Mouse (Mus musculus): ENCODE measurements around the gene F2rl2. TPM values are rescaled to one million over a fixed set of nuclear protein-coding genes. Genes with fewer than 3 reads are reported as not detected.

The F2rl2 gene
- 0.34 and 0.43 TPM in 2 replicates for polyA plus RNA-seq (2014; fragmentation: Nextera tagmentation; extraction: Ambion mirVana)

- ATAC-seq (ENCODE audit: low read depth) (no peak), DNase-seq (ENCODE audit: low spot score) (no peak)
- Histone ChIP-seq H3K27me3 (replicated peaks; ENCODE audit: control insufficient read depth, insufficient read depth, low read length) (no peaks in the 10 kb centered on the region), H3K4me1 (ENCODE audit: control insufficient read depth, insufficient read depth, low read length) (no peaks in the 10 kb centered on the region), H3K4me3 (ENCODE audit: low read depth, low read length) (no peak within 1 kb of the TSS), H3K4me2 (ENCODE audit: low read depth, low read length) (no peak within 1 kb of the TSS), H3K27ac (replicated peaks; ENCODE audit: low read depth, low read length) (no peak within 1 kb of the TSS), H3K36me3 (ENCODE audit: control insufficient read depth, insufficient read depth, low read length) (no peaks in the 10 kb centered on the region), H3K9ac (ENCODE audit: low read depth, low read length) (no peak within 1 kb of the TSS), H3K9me3 (ENCODE audit: control insufficient read depth, low read length) (no peaks in the 10 kb centered on the region)
- WGBS, result 66% methylated on average over 4 of the region's 4 CpGs
These were observed at the start of gene F2rl2 for GRCm38 (mm10) chr13:95696654-95697163. TSS of gene F2rl2 (plus strand) at chr13:95696853.

- Histone ChIP-seq H3K9me3 (ENCODE audit: control insufficient read depth, low read length) (no peaks in the 10 kb centered on the region), H3K36me3 (ENCODE audit: control insufficient read depth, insufficient read depth, low read length) (peaks cover 12% of the 10 kb centered on the region; the same call in 1 of the 2 replicates), H3K27ac (replicated peaks; ENCODE audit: low read depth, low read length) (no peak overlapping the region), H3K4me1 (ENCODE audit: control insufficient read depth, insufficient read depth, low read length) (peaks cover 14% of the 10 kb centered on the region; the same call in 1 of the 2 replicates), H3K9ac (ENCODE audit: low read depth, low read length) (no peak overlapping the region), H3K27me3 (replicated peaks; ENCODE audit: control insufficient read depth, insufficient read depth, low read length) (no peaks in the 10 kb centered on the region), H3K4me2 (ENCODE audit: low read depth, low read length) (no peak overlapping the region), H3K4me3 (ENCODE audit: low read depth, low read length) (no peak overlapping the region)
- WGBS, result 50% methylated on average over 4 of the region's 4 CpGs
- ATAC-seq (ENCODE audit: low read depth) (no peak), DNase-seq (ENCODE audit: low spot score) (no peak)
These were observed 49.4 kb upstream of the F2rl2 start for GRCm38 (mm10) chr13:95647248-95647647.

GRCm38 (mm10) chr13:95649941-95650340 lies 46.7 kb upstream of the F2rl2 start:
- DNase-seq (ENCODE audit: low spot score) (no peak), ATAC-seq (ENCODE audit: low read depth) (no peak)
- no peak overlapping the region for H3K9ac ChIP-seq (ENCODE audit: low read depth, low read length)
- H3K27me3 ChIP-seq (replicated peaks; ENCODE audit: control insufficient read depth, insufficient read depth, low read length), result no peaks in the 10 kb centered on the region
- 79% methylated on average over 3 of the region's 3 CpGs for WGBS
- no peaks in the 10 kb centered on the region for H3K4me1 ChIP-seq (ENCODE audit: control insufficient read depth, insufficient read depth, low read length)
- H3K36me3 ChIP-seq (ENCODE audit: control insufficient read depth, insufficient read depth, low read length), result peaks cover 7% of the 10 kb centered on the region; the same call in 1 of the 2 replicates
- no peak overlapping the region for H3K4me3 ChIP-seq (ENCODE audit: low read depth, low read length)
- no peak overlapping the region for H3K27ac ChIP-seq (replicated peaks; ENCODE audit: low read depth, low read length)
- no peak overlapping the region for H3K4me2 ChIP-seq (ENCODE audit: low read depth, low read length)
- H3K9me3 ChIP-seq (ENCODE audit: control insufficient read depth, low read length), result no peaks in the 10 kb centered on the region

GRCm38 (mm10) chr13:95651870-95652668 lies 44.6 kb upstream of the F2rl2 start:
- H3K27ac ChIP-seq (replicated peaks; ENCODE audit: low read depth, low read length), result no peak overlapping the region
- H3K4me3 ChIP-seq (ENCODE audit: low read depth, low read length), result no peak overlapping the region
- H3K4me1 ChIP-seq (ENCODE audit: control insufficient read depth, insufficient read depth, low read length), result no peaks in the 10 kb centered on the region
- H3K4me2 ChIP-seq (ENCODE audit: low read depth, low read length), result no peak overlapping the region
- WGBS, result 73% methylated on average over 7 of the region's 7 CpGs
- H3K9ac ChIP-seq (ENCODE audit: low read depth, low read length), result no peak overlapping the region
- H3K36me3 ChIP-seq (ENCODE audit: control insufficient read depth, insufficient read depth, low read length), result no peaks in the 10 kb centered on the region
- no peaks in the 10 kb centered on the region for H3K9me3 ChIP-seq (ENCODE audit: control insufficient read depth, low read length)
- no peak for DNase-seq (ENCODE audit: low spot score)
- no peak for ATAC-seq (ENCODE audit: low read depth)
- no peaks in the 10 kb centered on the region for H3K27me3 ChIP-seq (replicated peaks; ENCODE audit: control insufficient read depth, insufficient read depth, low read length)

GRCm38 (mm10) chr13:95653696-95654095 lies 43.0 kb upstream of the F2rl2 start:
- Histone ChIP-seq H3K27me3 (replicated peaks; ENCODE audit: control insufficient read depth, insufficient read depth, low read length) (no peaks in the 10 kb centered on the region), H3K4me1 (ENCODE audit: control insufficient read depth, insufficient read depth, low read length) (no peaks in the 10 kb centered on the region), H3K36me3 (ENCODE audit: control insufficient read depth, insufficient read depth, low read length) (peaks cover 8% of the 10 kb centered on the region), H3K9me3 (ENCODE audit: control insufficient read depth, low read length) (no peaks in the 10 kb centered on the region), H3K4me3 (ENCODE audit: low read depth, low read length) (no peak overlapping the region), H3K9ac (ENCODE audit: low read depth, low read length) (no peak overlapping the region), H3K27ac (replicated peaks; ENCODE audit: low read depth, low read length) (no peak overlapping the region), H3K4me2 (ENCODE audit: low read depth, low read length) (no peak overlapping the region)
- 86% methylated on average over 4 of the region's 4 CpGs for WGBS
- ATAC-seq (ENCODE audit: low read depth) (no peak), DNase-seq (ENCODE audit: low spot score) (no peak)

- Histone ChIP-seq H3K9ac (ENCODE audit: low read depth, low read length) (no peak overlapping the region), H3K9me3 (ENCODE audit: control insufficient read depth, low read length) (no peaks in the 10 kb centered on the region), H3K4me3 (ENCODE audit: low read depth, low read length) (no peak overlapping the region), H3K4me2 (ENCODE audit: low read depth, low read length) (no peak overlapping the region), H3K27ac (replicated peaks; ENCODE audit: low read depth, low read length) (no peak overlapping the region), H3K27me3 (replicated peaks; ENCODE audit: control insufficient read depth, insufficient read depth, low read length) (no peaks in the 10 kb centered on the region), H3K36me3 (ENCODE audit: control insufficient read depth, insufficient read depth, low read length) (peaks cover 23% of the 10 kb centered on the region), H3K4me1 (ENCODE audit: control insufficient read depth, insufficient read depth, low read length) (no peaks in the 10 kb centered on the region)
- peak; percentile 30; the same call in 1 of the 2 replicates for ATAC-seq (ENCODE audit: low read depth)
- peak; percentile 46 for DNase-seq (ENCODE audit: low spot score)
- 30% methylated on average over 9 of the region's 9 CpGs for WGBS
These were observed 41.4 kb upstream of the F2rl2 start for GRCm38 (mm10) chr13:95655284-95655683.

GRCm38 (mm10) chr13:95657171-95657570 lies 39.5 kb upstream of the F2rl2 start:
- Histone ChIP-seq H3K27ac (replicated peaks; ENCODE audit: low read depth, low read length) (no peak overlapping the region), H3K4me3 (ENCODE audit: low read depth, low read length) (no peak overlapping the region), H3K4me1 (ENCODE audit: control insufficient read depth, insufficient read depth, low read length) (no peaks in the 10 kb centered on the region), H3K4me2 (ENCODE audit: low read depth, low read length) (no peak overlapping the region), H3K27me3 (replicated peaks; ENCODE audit: control insufficient read depth, insufficient read depth, low read length) (no peaks in the 10 kb centered on the region), H3K9ac (ENCODE audit: low read depth, low read length) (no peak overlapping the region), H3K9me3 (ENCODE audit: control insufficient read depth, low read length) (no peaks in the 10 kb centered on the region), H3K36me3 (ENCODE audit: control insufficient read depth, insufficient read depth, low read length) (peaks cover 23% of the 10 kb centered on the region)
- WGBS, result 61% methylated on average over 9 of the region's 9 CpGs
- DNase-seq (ENCODE audit: low spot score) (no peak), ATAC-seq (ENCODE audit: low read depth) (no peak)

GRCm38 (mm10) chr13:95659432-95659831 lies 37.2 kb upstream of the F2rl2 start:
- Histone ChIP-seq H3K36me3 (ENCODE audit: control insufficient read depth, insufficient read depth, low read length) (peaks cover 23% of the 10 kb centered on the region), H3K4me2 (ENCODE audit: low read depth, low read length) (no peak overlapping the region), H3K4me1 (ENCODE audit: control insufficient read depth, insufficient read depth, low read length) (no peaks in the 10 kb centered on the region), H3K9ac (ENCODE audit: low read depth, low read length) (no peak overlapping the region), H3K27ac (replicated peaks; ENCODE audit: low read depth, low read length) (no peak overlapping the region), H3K27me3 (replicated peaks; ENCODE audit: control insufficient read depth, insufficient read depth, low read length) (no peaks in the 10 kb centered on the region), H3K9me3 (ENCODE audit: control insufficient read depth, low read length) (no peaks in the 10 kb centered on the region), H3K4me3 (ENCODE audit: low read depth, low read length) (no peak overlapping the region)
- 74% methylated on average over 7 of the region's 7 CpGs for WGBS
- no peak for DNase-seq (ENCODE audit: low spot score)
- ATAC-seq (ENCODE audit: low read depth), result no peak

- 98% methylated on average over 4 of the region's 4 CpGs for WGBS
- ATAC-seq (ENCODE audit: low read depth), result no peak
These were observed 32.8 kb upstream of the F2rl2 start for GRCm38 (mm10) chr13:95663834-95664233.

More at GRCm38 (mm10) chr13:95663834-95664233, 32.8 kb upstream of the F2rl2 start:
- H3K36me3 ChIP-seq (ENCODE audit: control insufficient read depth, insufficient read depth, low read length), result peaks cover 14% of the 10 kb centered on the region
- no peak overlapping the region for H3K4me2 ChIP-seq (ENCODE audit: low read depth, low read length)
- no peaks in the 10 kb centered on the region for H3K4me1 ChIP-seq (ENCODE audit: control insufficient read depth, insufficient read depth, low read length)
- no peak overlapping the region for H3K27ac ChIP-seq (replicated peaks; ENCODE audit: low read depth, low read length)
- no peak overlapping the region for H3K4me3 ChIP-seq (ENCODE audit: low read depth, low read length)
- no peak for DNase-seq (ENCODE audit: low spot score)
- H3K9ac ChIP-seq (ENCODE audit: low read depth, low read length), result no peak overlapping the region
- H3K9me3 ChIP-seq (ENCODE audit: control insufficient read depth, low read length), result no peaks in the 10 kb centered on the region
- no peaks in the 10 kb centered on the region for H3K27me3 ChIP-seq (replicated peaks; ENCODE audit: control insufficient read depth, insufficient read depth, low read length)
